Mouse (Mus musculus) small intestine, adult 2 months (tissue): Measurements from ENCODE around the gene Gm15448.
"Not testable (repeated sequence)": the region's sequence is repeated elsewhere in the genome, so short reads cannot be mapped to it uniquely, and the experiment has no call there.

Experiments used
- CTCF ChIP-seq: fragments of 200-500 bp; IDR thresholded peaks from 2 replicates; pipeline ENCODE4 v1.5.1; 2012; ENCODE audit warnings: low read depth, mild to moderate bottlenecking, control low read depth, inconsistent platforms, low read length, moderate library complexity, mixed read lengths; ENCODE audit not compliant: insufficient replicate concordance, insufficient read length; ENCODE audit errors: extremely low read depth
- POLR2A ChIP-seq: fragments of 200-500 bp; IDR thresholded peaks from 2 replicates; pipeline ENCODE4 v1.6.1; 2012; ENCODE audit warnings: low read depth, mild to moderate bottlenecking, control low read depth, inconsistent platforms, low read length, moderate library complexity

DNA sequence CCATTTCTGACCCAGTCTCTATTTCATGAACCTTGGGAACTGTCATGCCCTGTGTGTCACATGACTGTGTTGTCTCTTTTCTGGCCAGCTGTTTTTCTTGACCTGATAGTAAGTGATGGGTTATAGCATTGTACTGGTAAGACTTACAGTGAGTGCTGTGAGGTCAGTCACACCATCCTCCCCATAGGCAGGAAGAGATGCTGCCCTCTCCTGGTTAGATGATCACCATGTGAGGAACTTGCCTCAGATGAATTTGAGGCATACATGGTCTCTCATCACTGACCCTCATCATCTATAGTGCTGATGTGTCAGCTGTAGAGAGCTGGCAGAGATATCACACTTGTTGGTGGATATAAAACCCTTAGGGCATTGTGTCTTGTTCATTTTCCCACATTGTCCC, 13.6 kb downstream of the Gm15448 start:
- not testable (repeated sequence) for TF ChIP-seq POLR2A, CTCF
